Mouse (Mus musculus): ENCODE results near the gene Nucb1.

- TF ChIP-seq CTCF (IDR thresholded peaks at IDR 0.05; ENCODE audit: low read depth, low read length) (no peak), POLR2A (IDR thresholded peaks at IDR 0.05; ENCODE audit: borderline replicate concordance, low read depth, low read length) (no peak)
Measured at GRCm38 (mm10) chr7:45530643-45531042, 20.4 kb upstream of the Nucb1 start.

Measured in bone marrow macrophage, adult 2 months (primary cell).